Mouse (Mus musculus) lung, adult 2 months (tissue): ENCODE measurements around the gene Nubp1. TPM values are rescaled to one million over a fixed set of nuclear protein-coding genes. Genes with fewer than 3 reads are reported as not detected.

ENCODE experiments used
- DNase-seq: peaks from one replicate; pipeline ENCODE4 v3.0.0; 2022
- H3K4me1 ChIP-seq: fragments of 200-500 bp; 2 replicates; pipeline ENCODE4 v1.6.1; 2011; ENCODE audit warnings: low read length; ENCODE audit not compliant: control insufficient read depth, insufficient read depth
- H3K4me3 ChIP-seq: fragments of 200-500 bp; replicated peaks from 2 replicates; pipeline ENCODE3; 2011; ENCODE audit warnings: low read depth, mild to moderate bottlenecking, control low read depth, low read length; ENCODE audit errors: extremely low read depth
- CTCF ChIP-seq: fragments of 200-500 bp; IDR thresholded peaks from 2 replicates; pipeline ENCODE4 v1.5.1; 2011; ENCODE audit warnings: mild to moderate bottlenecking, low read length, control low read depth; ENCODE audit not compliant: insufficient read depth
- POLR2A ChIP-seq: fragments of 200-500 bp; IDR thresholded peaks from 2 replicates; pipeline ENCODE4 v1.6.1; 2011; ENCODE audit warnings: low read depth, mild to moderate bottlenecking, control low read depth, low read length, borderline replicate concordance; ENCODE audit errors: extremely low read depth
- WGBS: fragments of 180-500 bp; shearing (Covaris S2); methylation state at CpG from one replicate; pipeline ENCODE4 v1.1.7; 2018; 5-methylcytosine and 5-hydroxymethylcytosine counted together
- polyA plus RNA-seq: library from polyadenylated mRNA; depleted of rRNA; stranded (reverse); fragments of >200 nt; gene quantifications from 2 replicates; pipeline ENCODE4 v1.2.3, GENCODE M21; 2012; rRNA removed

Gene Nubp1
- 25.9 and 31.0 TPM in 2 replicates for polyA plus RNA-seq

GRCm38 (mm10) chr16:10411764-10412746 lies at the start of gene Nubp1:
Gene Nubp1, plus strand, starts transcription at chr16:10411948.
- TF ChIP-seq POLR2A, result peak; percentile 74
- no peak for TF ChIP-seq CTCF
- Histone ChIP-seq H3K4me1 (no peaks in the 10 kb centered on the region; the same call in 1 of the 2 replicates), H3K4me3 (peak within 1 kb of the TSS; percentile 96)
- 2% methylated on average over 56 of the region's 56 CpGs for WGBS
- DNase-seq, result peak; percentile 95

- no peak for DNase-seq
Observed at GRCm38 (mm10) chr16:10363061-10363460, 48.7 kb upstream of the Nubp1 start.

GRCm38 (mm10) chr16:10365796-10366195 lies 46.0 kb upstream of the Nubp1 start:
- TF ChIP-seq POLR2A (no peak), CTCF (no peak)
- peaks cover 3% of the 10 kb centered on the region; the same call in 1 of the 2 replicates for H3K4me1 ChIP-seq
- H3K4me3 ChIP-seq, result no peak overlapping the region
- no peak for DNase-seq
- 63% methylated on average over 4 of the region's 4 CpGs for WGBS

More at GRCm38 (mm10) chr16:10363061-10363460, 48.7 kb upstream of the Nubp1 start:
- TF ChIP-seq POLR2A (no peak), CTCF (no peak)
- WGBS, result 55% methylated on average over 1 of the region's 1 CpGs
- H3K4me3 ChIP-seq, result no peak overlapping the region
- H3K4me1 ChIP-seq, result peaks cover 5% of the 10 kb centered on the region; the same call in 1 of the 2 replicates

- DNase-seq, result peak; percentile 49
- Histone ChIP-seq H3K4me3 (no peak overlapping the region), H3K4me1 (peaks cover 3% of the 10 kb centered on the region; the same call in 1 of the 2 replicates)
- WGBS, result 43% methylated on average over 14 of the region's 14 CpGs
- 0 out of 2 replicates have a peak, but pooled peaks have one; percentile 3 for TF ChIP-seq POLR2A
- TF ChIP-seq CTCF, result no peak
Observed at GRCm38 (mm10) chr16:10366240-10367217, 45.2 kb upstream of the Nubp1 start.

- H3K4me1 ChIP-seq, result peaks cover 4% of the 10 kb centered on the region
- 58% methylated on average over 3 of the region's 3 CpGs for WGBS
- no peak for TF ChIP-seq CTCF
- TF ChIP-seq POLR2A, result no peak
- H3K4me3 ChIP-seq, result no peak overlapping the region
- no peak for DNase-seq
Observed at GRCm38 (mm10) chr16:10369468-10369934, 42.2 kb upstream of the Nubp1 start.

- WGBS, result 75% methylated on average over 1 of the region's 1 CpGs
- TF ChIP-seq POLR2A, result no peak
- no peak for TF ChIP-seq CTCF
- no peak overlapping the region for H3K4me3 ChIP-seq
- peaks cover 5% of the 10 kb centered on the region for H3K4me1 ChIP-seq
- DNase-seq, result no peak
Observed at GRCm38 (mm10) chr16:10369996-10370395, 41.8 kb upstream of the Nubp1 start.

GRCm38 (mm10) chr16:10372372-10372771 lies 39.4 kb upstream of the Nubp1 start:
- no peak for TF ChIP-seq CTCF
- no peak for TF ChIP-seq POLR2A
- DNase-seq, result no peak

GRCm38 (mm10) chr16:10374254-10375011 lies 37.3 kb upstream of the Nubp1 start:
- Histone ChIP-seq H3K4me3 (no peak overlapping the region), H3K4me1 (peaks cover 2% of the 10 kb centered on the region; the same call in 1 of the 2 replicates)
- 34% methylated on average over 13 of the region's 13 CpGs for WGBS
- peak; percentile 56 for DNase-seq
- TF ChIP-seq POLR2A, result no peak
- no peak for TF ChIP-seq CTCF

More at GRCm38 (mm10) chr16:10372372-10372771, 39.4 kb upstream of the Nubp1 start:
- 65% methylated on average over 4 of the region's 4 CpGs for WGBS
- Histone ChIP-seq H3K4me1 (peaks cover 2% of the 10 kb centered on the region; the same call in 1 of the 2 replicates), H3K4me3 (no peak overlapping the region)
